Mouse (Mus musculus): Measurements from ENCODE around the gene Ccdc151.

GRCm38 (mm10) chr9:21968883-21969282 lies 33.6 kb downstream of the Ccdc151 start:
- no peak for TF ChIP-seq CTCF (IDR thresholded peaks at IDR 0.05; ENCODE audit: insufficient read depth, low read depth, low read length)
- no peak for TF ChIP-seq POLR2A (IDR thresholded peaks at IDR 0.05; ENCODE audit: insufficient read depth, low read depth, low read length)

Data from olfactory bulb, adult 2 months (tissue).